Mouse (Mus musculus) heart, postnatal 0 days (tissue): Measurements from ENCODE around the gene Ptprcap.

Experiments
- CTCF ChIP-seq: IDR thresholded peaks from 2 replicates; pipeline ENCODE4 v1.5.1; 2016; ENCODE audit warnings: antibody characterized with exemption, control low read depth, low read depth
- EP300 ChIP-seq: IDR thresholded peaks from 2 replicates; pipeline ENCODE4 v1.6.1; 2016; ENCODE audit warnings: antibody characterized with exemption, low read depth

- TF ChIP-seq EP300 (no peak), CTCF (no peak)
Observed at GRCm38 (mm10) chr19:4190831-4191334, 37.5 kb downstream of the Ptprcap start, which contains the start of gene Tbc1d10c.
